Mouse (Mus musculus) kidney, embryonic 14.5 days (tissue): ENCODE data around the gene Esrrg. TPM values are rescaled to one million over a fixed set of nuclear protein-coding genes. Genes with fewer than 3 reads are reported as not detected.

Source experiments
- ATAC-seq: fragments of 200-750 bp; cut with Nextera tagmentation; 2 replicates; pipeline ENCODE4 v1.8.0; 2017; ENCODE audit warnings: moderate number of reproducible peaks, mild to moderate bottlenecking, moderate TSS enrichment, moderate library complexity; ENCODE audit not compliant: low FRiP score, low TSS enrichment
- H3K27ac ChIP-seq: fragments of 300-500 bp; sonication (generic); 2 replicates; pipeline ENCODE4 v1.5.1; 2014; ENCODE audit warnings: low read depth, mild to moderate bottlenecking, low read length, moderate library complexity, mixed read lengths
- H3K27me3 ChIP-seq: fragments of 300-500 bp; sonication (generic); 2 replicates; pipeline ENCODE4 v1.6.1; 2014; ENCODE audit warnings: mild to moderate bottlenecking, low read length; ENCODE audit not compliant: control insufficient read depth, insufficient read depth
- H3K36me3 ChIP-seq: fragments of 300-500 bp; sonication (generic); 2 replicates; pipeline ENCODE4 v1.6.1; 2014; ENCODE audit warnings: low read length, mixed read lengths; ENCODE audit not compliant: control insufficient read depth, insufficient read depth
- H3K4me1 ChIP-seq: fragments of 300-500 bp; sonication (generic); 2 replicates; pipeline ENCODE4 v1.6.1; 2014; ENCODE audit warnings: low read length, mixed read lengths; ENCODE audit not compliant: control insufficient read depth, insufficient read depth
- H3K4me2 ChIP-seq: fragments of 300-500 bp; sonication (generic); replicated peaks from 2 replicates; pipeline ENCODE4 v1.6.1; 2014; ENCODE audit warnings: low read depth, mild to moderate bottlenecking, low read length
- H3K4me3 ChIP-seq: fragments of 300-500 bp; sonication (generic); 2 replicates; pipeline ENCODE4 v1.5.1; 2014; ENCODE audit warnings: mild to moderate bottlenecking, low read length
- H3K9ac ChIP-seq: fragments of 300-500 bp; sonication (generic); 2 replicates; pipeline ENCODE4 v1.6.1; 2014; ENCODE audit warnings: low read depth, mild to moderate bottlenecking, low read length, moderate library complexity
- H3K9me3 ChIP-seq: fragments of 300-500 bp; sonication (generic); 2 replicates; pipeline ENCODE4 v1.6.1; 2016; ENCODE audit warnings: low read length; ENCODE audit not compliant: control insufficient read depth
- WGBS: fragments of 180-500 bp; shearing (Covaris S2); extraction: QIAGEN DNeasy Blood & Tissue Kit; methylation state at CpG from one replicate; pipeline ENCODE4 v1.1.7; 2014; 5-methylcytosine and 5-hydroxymethylcytosine counted together
- polyA plus RNA-seq: library from polyadenylated mRNA; unstranded; fragments of >200 nt; fragmentation: Nextera tagmentation; extraction: Ambion mirVana; gene quantifications from 2 replicates; pipeline ENCODE4 v1.2.1, GENCODE M21; 2014

Esrrg gene
- polyA plus RNA-seq, 1 experiment from 2014 or later = 21.5 TPM

DNA sequence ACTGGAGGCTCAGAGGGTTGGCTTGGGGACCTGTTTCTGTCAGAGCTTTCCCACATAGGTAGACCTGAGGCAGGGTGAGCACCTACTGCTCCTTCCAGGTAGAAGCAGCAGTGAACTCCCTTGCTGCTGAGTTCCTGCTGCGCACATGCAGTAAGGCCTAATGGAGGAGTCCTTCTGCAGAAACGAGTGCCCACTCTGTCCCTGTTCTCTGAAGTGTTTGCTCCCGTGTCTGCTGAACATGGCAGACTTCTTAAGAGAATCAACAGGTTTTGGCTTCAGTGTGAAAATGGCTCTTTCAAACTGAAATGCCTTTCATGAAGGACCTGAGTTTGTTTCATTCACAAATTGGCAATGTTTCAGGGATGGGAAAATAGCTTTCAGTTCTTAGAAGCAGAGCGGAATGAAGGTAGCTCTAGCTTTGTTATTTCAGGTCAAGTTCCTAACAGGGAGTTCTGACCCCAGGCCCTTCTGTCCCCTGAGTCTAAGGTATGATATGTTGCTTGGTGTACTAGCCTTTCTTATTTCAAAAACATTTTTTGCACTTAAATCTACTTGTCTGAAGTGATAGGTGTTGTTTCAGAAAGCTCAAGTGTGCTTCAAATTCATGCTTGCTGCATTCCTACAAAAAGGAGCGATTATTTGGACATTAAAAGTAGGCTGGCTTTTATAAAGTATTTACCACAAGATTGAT is 185.8 kb downstream of the Esrrg start:
- H3K4me3 ChIP-seq = no peak overlapping the region
- ATAC-seq = no peak
- H3K27me3 ChIP-seq = no peaks in the 10 kb centered on the region
- peaks cover 3% of the 10 kb centered on the region; the same call in 1 of the 2 replicates for H3K4me1 ChIP-seq
- 81% methylated on average over 5 of the region's 5 CpGs for WGBS
- H3K27ac ChIP-seq = no peak overlapping the region
- H3K4me2 ChIP-seq = no peak overlapping the region
- H3K9me3 ChIP-seq = no peaks in the 10 kb centered on the region
- H3K36me3 ChIP-seq = no peaks in the 10 kb centered on the region
- H3K9ac ChIP-seq = no peak overlapping the region

DNA sequence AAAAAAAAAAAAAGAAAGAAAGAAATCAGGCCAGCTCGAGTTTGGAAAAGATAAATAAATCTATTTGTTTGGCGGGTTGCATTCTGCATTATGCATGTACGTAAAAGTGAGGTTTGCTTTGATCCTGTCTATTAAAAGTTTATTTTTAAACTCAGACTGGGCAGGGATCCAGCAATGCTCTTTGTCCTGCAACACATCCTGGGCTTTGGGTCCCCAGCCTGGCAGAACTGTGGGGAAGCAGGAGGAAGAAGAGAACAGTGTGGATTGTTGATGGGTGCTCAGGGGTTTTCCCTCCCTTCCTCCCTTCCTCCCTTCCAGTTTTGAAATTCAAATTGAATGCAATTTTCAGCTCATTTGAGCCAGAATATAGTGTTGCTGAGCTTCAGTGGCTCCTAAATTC is 187.0 kb downstream of the Esrrg start:
- H3K27me3 ChIP-seq = no peaks in the 10 kb centered on the region
- peaks cover 3% of the 10 kb centered on the region; the same call in 1 of the 2 replicates for H3K4me1 ChIP-seq
- no peak for ATAC-seq
- H3K27ac ChIP-seq = no peak overlapping the region
- H3K4me2 ChIP-seq = no peak overlapping the region
- no peaks in the 10 kb centered on the region for H3K9me3 ChIP-seq
- H3K9ac ChIP-seq = no peak overlapping the region
- no peak overlapping the region for H3K4me3 ChIP-seq
- 46% methylated on average over 3 of the region's 3 CpGs for WGBS
- H3K36me3 ChIP-seq = no peaks in the 10 kb centered on the region

DNA sequence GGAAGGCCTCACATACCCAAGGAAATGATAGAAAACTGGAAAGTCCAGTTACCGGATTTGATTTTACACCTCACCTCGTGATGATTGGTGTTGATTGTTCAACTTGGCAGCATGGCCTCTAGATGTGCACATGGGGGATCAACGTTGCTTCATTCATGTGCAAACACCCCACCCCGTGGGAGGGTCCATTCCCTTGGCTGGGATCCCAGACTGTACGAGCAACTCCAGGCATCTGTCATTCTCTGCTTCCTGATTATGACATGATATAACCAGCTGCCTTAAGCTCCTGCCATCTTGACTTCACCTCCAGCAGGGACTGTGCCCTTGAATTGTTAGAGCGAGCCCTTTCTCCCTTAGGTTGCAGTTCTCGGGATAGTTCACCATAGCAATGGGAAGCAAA is 190.7 kb downstream of the Esrrg start:
- Histone ChIP-seq H3K9me3 (no peaks in the 10 kb centered on the region), H3K9ac (no peak overlapping the region), H3K4me1 (peaks cover 10% of the 10 kb centered on the region), H3K27me3 (no peaks in the 10 kb centered on the region), H3K36me3 (no peaks in the 10 kb centered on the region), H3K27ac (no peak overlapping the region), H3K4me2 (no peak overlapping the region), H3K4me3 (no peak overlapping the region)
- WGBS = 64% methylated on average over 7 of the region's 7 CpGs
- no peak for ATAC-seq

- no peak for ATAC-seq
- Histone ChIP-seq H3K27me3 (no peaks in the 10 kb centered on the region), H3K4me1 (peaks cover 10% of the 10 kb centered on the region), H3K4me3 (no peak overlapping the region), H3K27ac (no peak overlapping the region), H3K4me2 (no peak overlapping the region), H3K36me3 (no peaks in the 10 kb centered on the region), H3K9ac (no peak overlapping the region), H3K9me3 (no peaks in the 10 kb centered on the region)
- WGBS = 89% methylated on average over 10 of the region's 10 CpGs
Observed at GRCm38 (mm10) chr1:187800761-187801160, 192.2 kb downstream of the Esrrg start.

DNA sequence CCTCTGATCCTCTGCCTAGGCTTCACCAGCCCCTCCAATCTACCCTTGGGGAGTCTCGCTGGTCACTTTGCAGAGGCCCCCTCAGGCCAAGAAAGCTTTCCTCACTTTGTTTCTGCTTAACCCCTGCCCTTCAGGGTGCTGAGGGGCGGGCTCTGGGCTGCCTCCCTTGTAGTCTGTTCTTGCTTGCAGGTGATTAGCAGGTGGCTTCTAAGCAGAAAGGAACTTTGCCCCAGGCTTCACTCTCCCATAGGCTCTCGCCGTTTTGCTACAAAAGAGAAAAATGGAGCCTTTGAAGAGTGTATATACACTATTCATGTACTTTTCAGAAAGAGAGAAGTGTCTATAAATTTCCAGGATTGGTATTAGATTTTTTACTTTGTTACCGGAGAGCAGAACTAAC is 195.0 kb downstream of the Esrrg start:
- no peak overlapping the region for H3K9ac ChIP-seq
- peaks cover 16% of the 10 kb centered on the region for H3K4me1 ChIP-seq
- WGBS = 31% methylated on average over 5 of the region's 5 CpGs
- H3K27ac ChIP-seq = no peak overlapping the region
- H3K9me3 ChIP-seq = no peaks in the 10 kb centered on the region
- H3K27me3 ChIP-seq = no peaks in the 10 kb centered on the region
- H3K4me3 ChIP-seq = no peak overlapping the region
- ATAC-seq = no peak
- no peaks in the 10 kb centered on the region for H3K36me3 ChIP-seq
- H3K4me2 ChIP-seq = no peak overlapping the region

DNA sequence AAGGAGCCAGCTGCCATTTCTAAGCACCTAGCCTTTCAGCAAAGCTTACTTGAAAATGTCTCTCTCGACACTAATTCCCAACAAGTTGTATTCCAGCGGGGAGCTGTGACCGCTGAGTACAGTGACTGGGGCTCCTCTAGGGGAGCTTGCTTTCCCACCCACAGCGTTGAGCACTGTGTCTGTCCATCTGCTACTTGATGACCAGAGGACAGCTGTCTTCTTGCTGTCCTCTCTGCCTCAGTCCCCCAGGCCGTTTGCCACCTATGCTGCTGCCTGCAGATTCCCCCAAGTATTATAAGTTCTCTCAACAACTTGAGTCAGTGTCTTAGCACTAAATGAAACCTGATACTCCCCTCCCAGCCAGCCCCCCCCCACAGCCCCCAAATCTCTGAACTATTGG is 195.4 kb downstream of the Esrrg start:
- ATAC-seq = no peak; the same call in 1 of the 2 replicates
- no peaks in the 10 kb centered on the region for H3K9me3 ChIP-seq
- no peaks in the 10 kb centered on the region for H3K27me3 ChIP-seq
- H3K4me1 ChIP-seq = peaks cover 16% of the 10 kb centered on the region
- no peak overlapping the region for H3K27ac ChIP-seq
- no peak overlapping the region for H3K9ac ChIP-seq
- H3K36me3 ChIP-seq = no peaks in the 10 kb centered on the region
- no peak overlapping the region for H3K4me2 ChIP-seq
- 7% methylated on average over 5 of the region's 5 CpGs for WGBS
- no peak overlapping the region for H3K4me3 ChIP-seq

DNA sequence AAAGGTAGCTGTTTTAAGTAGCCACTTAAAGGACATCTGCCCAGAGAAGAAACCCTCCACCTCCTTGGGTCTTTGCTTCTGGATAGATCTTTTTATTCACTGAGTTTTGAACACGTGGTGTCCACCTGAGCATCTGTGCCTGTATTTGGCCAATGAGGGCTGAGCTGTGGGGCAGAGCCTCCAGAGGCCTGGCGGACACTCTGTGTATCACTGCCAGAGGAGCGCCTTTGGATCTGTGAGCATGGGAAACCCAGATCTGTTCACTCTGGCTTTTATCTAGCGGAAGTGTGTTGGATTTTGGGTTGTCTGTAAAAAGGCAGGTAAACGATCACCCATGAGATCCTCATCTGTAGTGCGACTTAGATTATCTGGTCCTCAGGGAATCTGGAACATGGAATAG is 196.4 kb downstream of the Esrrg start:
- H3K36me3 ChIP-seq = no peaks in the 10 kb centered on the region
- H3K9me3 ChIP-seq = no peaks in the 10 kb centered on the region
- H3K27ac ChIP-seq = no peak overlapping the region
- H3K4me2 ChIP-seq = no peak overlapping the region
- no peaks in the 10 kb centered on the region for H3K27me3 ChIP-seq
- peaks cover 16% of the 10 kb centered on the region for H3K4me1 ChIP-seq
- no peak overlapping the region for H3K4me3 ChIP-seq
- 84% methylated on average over 6 of the region's 6 CpGs for WGBS
- no peak overlapping the region for H3K9ac ChIP-seq
- ATAC-seq = no peak

GRCm38 (mm10) chr1:187807477-187808390 is 199.1 kb downstream of the Esrrg start:
- Histone ChIP-seq H3K36me3 (no peaks in the 10 kb centered on the region), H3K4me1 (peaks cover 16% of the 10 kb centered on the region), H3K4me3 (no peak overlapping the region), H3K9me3 (no peaks in the 10 kb centered on the region), H3K27ac (no peak overlapping the region), H3K9ac (no peak overlapping the region), H3K4me2 (peak overlapping the region; percentile 10; the same call in 1 of the 2 replicates), H3K27me3 (no peaks in the 10 kb centered on the region)
- WGBS = 50% methylated on average over 12 of the region's 12 CpGs
- peak; percentile 59; the same call in 1 of the 2 replicates for ATAC-seq

GRCm38 (mm10) chr1:187808391-187808922 is 199.9 kb downstream of the Esrrg start:
- H3K9ac ChIP-seq = no peak overlapping the region
- H3K27me3 ChIP-seq = no peaks in the 10 kb centered on the region
- 76% methylated on average over 5 of the region's 5 CpGs for WGBS
- peaks cover 16% of the 10 kb centered on the region for H3K4me1 ChIP-seq
- no peaks in the 10 kb centered on the region for H3K36me3 ChIP-seq
- no peak overlapping the region for H3K27ac ChIP-seq
- ATAC-seq = 0 out of 2 replicates have a peak, but pooled peaks have one; percentile 10
- H3K4me3 ChIP-seq = no peak overlapping the region
- H3K4me2 ChIP-seq = no peak overlapping the region
- no peaks in the 10 kb centered on the region for H3K9me3 ChIP-seq
